Mouse (Mus musculus): Measurements from ENCODE around the gene Atp11a. TPM values are rescaled to one million over a fixed set of nuclear protein-coding genes. Genes with fewer than 3 reads are reported as not detected.

Atp11a gene
- total RNA-seq, 1 experiment, result 65.9 TPM

GRCm38 (mm10) chr8:12785508-12785907 is 28.7 kb downstream of the Atp11a start:
- TF ChIP-seq HCFC1 (IDR thresholded peaks at IDR 0.05; ENCODE audit: borderline replicate concordance, insufficient read depth, low read length) (no peak), ZC3H11A (IDR thresholded peaks at IDR 0.05; ENCODE audit: borderline replicate concordance, low read depth, low read length) (no peak), CHD2 (IDR thresholded peaks at IDR 0.05; ENCODE audit: low read depth, low read length) (no peak), MAFK (IDR thresholded peaks at IDR 0.05; ENCODE audit: insufficient read depth, low read depth, low read length) (no peak), ZNF384 (IDR thresholded peaks at IDR 0.05; ENCODE audit: low read depth, low read length) (no peak)
- Histone ChIP-seq H3K27ac (ENCODE audit: insufficient read depth, low read depth, low read length, poor library complexity, severe bottlenecking) (no peak overlapping the region), H3K36me3 (ENCODE audit: control insufficient read depth, insufficient read depth, low read length, poor library complexity, severe bottlenecking) (no peaks in the 10 kb centered on the region; the same call in 1 of the 2 replicates), H3K4me1 (ENCODE audit: control insufficient read depth in 2 of 2, insufficient read depth in 2 of 2, low read length in 2 of 2, poor library complexity in 1 of 2) (peaks cover 0 to 10% of the 10 kb centered on the region in 2 experiments; a peak in 1 of 4 replicates), H3K9ac (ENCODE audit: insufficient read depth, low read depth, low read length, poor library complexity, severe bottlenecking) (no peak overlapping the region), H3K9me3 (ENCODE audit: control insufficient read depth, insufficient read depth, low read depth, low read length) (no peaks in the 10 kb centered on the region), H3K4me3 (ENCODE audit: insufficient read depth in 1 of 2, low read depth in 1 of 2, low read length in 2 of 2, poor library complexity in 1 of 2, severe bottlenecking in 1 of 2) (no peak overlapping the region)
- in situ Hi-C loops (cut with MboI; ENCODE audit: low sequenced_read_pairs in 2 of 2, unreplicated experiment in 2 of 2), result no loop called here
- DNase-seq (ENCODE audit: low read depth, low spot score), result no peak

DNA sequence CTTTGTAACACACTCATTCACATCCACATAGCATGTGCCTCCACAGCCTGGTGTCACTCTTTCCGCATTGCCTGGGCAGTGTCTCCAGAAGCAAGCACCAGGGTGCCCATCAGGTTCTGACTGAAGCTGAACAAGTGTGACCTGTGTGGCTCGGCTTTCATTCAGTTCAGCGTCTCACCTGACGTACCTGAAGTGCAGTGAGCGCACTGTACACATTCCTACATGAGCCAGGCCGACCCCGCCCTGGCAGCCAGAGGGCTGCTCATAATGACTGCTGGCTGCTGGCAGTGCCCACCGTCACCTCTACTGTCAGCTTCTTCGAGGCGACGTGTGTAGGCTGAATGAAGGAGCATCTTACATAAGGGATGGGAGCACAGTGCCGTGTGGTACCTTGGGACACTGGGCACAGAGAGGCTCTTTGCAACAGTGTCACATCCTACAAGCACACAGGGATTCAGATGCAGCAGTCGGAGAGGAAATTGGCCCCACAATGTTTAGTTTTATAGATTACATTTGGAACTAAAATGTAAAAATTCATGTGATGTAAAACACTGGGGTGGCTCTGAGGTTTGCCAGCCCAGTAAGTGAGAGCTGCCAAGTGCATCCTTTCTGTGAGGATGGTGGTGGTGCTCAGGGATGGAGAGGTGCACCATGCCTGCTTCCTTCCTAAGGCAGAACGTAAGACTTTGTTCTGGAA is 29.6 kb downstream of the Atp11a start:
- DNase-seq (ENCODE audit: low read depth, low spot score), result no peak
- Histone ChIP-seq H3K4me1 (ENCODE audit: control insufficient read depth in 2 of 2, insufficient read depth in 2 of 2, low read length in 2 of 2, poor library complexity in 1 of 2) (peaks cover 0 to 10% of the 10 kb centered on the region in 2 experiments; a peak in 1 of 4 replicates), H3K36me3 (ENCODE audit: control insufficient read depth, insufficient read depth, low read length, poor library complexity, severe bottlenecking) (no peaks in the 10 kb centered on the region; the same call in 1 of the 2 replicates), H3K9ac (ENCODE audit: insufficient read depth, low read depth, low read length, poor library complexity, severe bottlenecking) (no peak overlapping the region), H3K4me3 (ENCODE audit: insufficient read depth in 1 of 2, low read depth in 1 of 2, low read length in 2 of 2, poor library complexity in 1 of 2, severe bottlenecking in 1 of 2) (no peak overlapping the region), H3K9me3 (ENCODE audit: control insufficient read depth, insufficient read depth, low read depth, low read length) (no peaks in the 10 kb centered on the region), H3K27ac (ENCODE audit: insufficient read depth, low read depth, low read length, poor library complexity, severe bottlenecking) (no peak overlapping the region)
- in situ Hi-C loops (cut with MboI; ENCODE audit: low sequenced_read_pairs in 2 of 2, unreplicated experiment in 2 of 2), result no loop called here
- TF ChIP-seq ZNF384 (IDR thresholded peaks at IDR 0.05; ENCODE audit: low read depth, low read length) (no peak), ZC3H11A (IDR thresholded peaks at IDR 0.05; ENCODE audit: borderline replicate concordance, low read depth, low read length) (no peak), HCFC1 (IDR thresholded peaks at IDR 0.05; ENCODE audit: borderline replicate concordance, insufficient read depth, low read length) (no peak), CHD2 (IDR thresholded peaks at IDR 0.05; ENCODE audit: low read depth, low read length) (no peak), MAFK (IDR thresholded peaks at IDR 0.05; ENCODE audit: insufficient read depth, low read depth, low read length) (no peak)

DNA sequence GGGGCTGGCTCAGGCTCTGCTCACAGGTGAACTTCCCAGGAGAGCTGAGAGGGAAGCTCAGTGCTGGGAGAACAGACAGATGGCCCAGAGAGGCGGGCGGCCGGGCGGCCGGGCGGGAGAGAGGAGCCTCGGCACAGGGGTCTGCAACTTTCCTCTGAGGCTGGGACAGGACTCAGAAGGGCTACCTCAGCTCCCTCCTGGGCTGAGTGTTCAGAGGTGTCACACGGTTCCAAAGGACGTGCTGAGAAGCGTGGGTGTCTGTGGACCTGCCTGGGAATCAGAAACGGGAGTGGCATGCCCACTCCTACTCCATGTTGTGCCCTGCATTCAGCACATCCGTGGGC is 30.1 kb downstream of the Atp11a start:
- Histone ChIP-seq H3K4me3 (ENCODE audit: insufficient read depth in 1 of 2, low read depth in 1 of 2, low read length in 2 of 2, poor library complexity in 1 of 2, severe bottlenecking in 1 of 2) (no peak overlapping the region), H3K36me3 (ENCODE audit: control insufficient read depth, insufficient read depth, low read length, poor library complexity, severe bottlenecking) (no peaks in the 10 kb centered on the region; the same call in 1 of the 2 replicates), H3K27ac (ENCODE audit: insufficient read depth, low read depth, low read length, poor library complexity, severe bottlenecking) (no peak overlapping the region), H3K9ac (ENCODE audit: insufficient read depth, low read depth, low read length, poor library complexity, severe bottlenecking) (no peak overlapping the region), H3K9me3 (ENCODE audit: control insufficient read depth, insufficient read depth, low read depth, low read length) (no peaks in the 10 kb centered on the region), H3K4me1 (ENCODE audit: control insufficient read depth in 2 of 2, insufficient read depth in 2 of 2, low read length in 2 of 2, poor library complexity in 1 of 2) (peaks cover 0 to 10% of the 10 kb centered on the region in 2 experiments; a peak in 1 of 4 replicates)
- in situ Hi-C loops (cut with MboI; ENCODE audit: low sequenced_read_pairs in 2 of 2, unreplicated experiment in 2 of 2), result no loop called here
- no peak for DNase-seq (ENCODE audit: low read depth, low spot score)
- TF ChIP-seq HCFC1 (IDR thresholded peaks at IDR 0.05; ENCODE audit: borderline replicate concordance, insufficient read depth, low read length), result no peak
- no peak for TF ChIP-seq MAFK (IDR thresholded peaks at IDR 0.05; ENCODE audit: insufficient read depth, low read depth, low read length)
- TF ChIP-seq ZC3H11A (IDR thresholded peaks at IDR 0.05; ENCODE audit: borderline replicate concordance, low read depth, low read length), result no peak
- TF ChIP-seq ZNF384 (IDR thresholded peaks at IDR 0.05; ENCODE audit: low read depth, low read length), result no peak
- TF ChIP-seq CHD2 (IDR thresholded peaks at IDR 0.05; ENCODE audit: low read depth, low read length), result no peak

- Histone ChIP-seq H3K4me1 (ENCODE audit: control insufficient read depth in 2 of 2, insufficient read depth in 2 of 2, low read length in 2 of 2, poor library complexity in 1 of 2) (peaks cover 0 to 10% of the 10 kb centered on the region in 2 experiments; a peak in 1 of 4 replicates), H3K9me3 (ENCODE audit: control insufficient read depth, insufficient read depth, low read depth, low read length) (no peaks in the 10 kb centered on the region), H3K36me3 (ENCODE audit: control insufficient read depth, insufficient read depth, low read length, poor library complexity, severe bottlenecking) (no peaks in the 10 kb centered on the region; the same call in 1 of the 2 replicates), H3K4me3 (ENCODE audit: insufficient read depth in 1 of 2, low read depth in 1 of 2, low read length in 2 of 2, poor library complexity in 1 of 2, severe bottlenecking in 1 of 2) (no peak overlapping the region), H3K27ac (ENCODE audit: insufficient read depth, low read depth, low read length, poor library complexity, severe bottlenecking) (no peak overlapping the region), H3K9ac (ENCODE audit: insufficient read depth, low read depth, low read length, poor library complexity, severe bottlenecking) (no peak overlapping the region)
- DNase-seq (ENCODE audit: low read depth, low spot score), result no peak
- in situ Hi-C loops (cut with MboI; ENCODE audit: low sequenced_read_pairs in 2 of 2, unreplicated experiment in 2 of 2), result no loop called here
- TF ChIP-seq ZNF384 (IDR thresholded peaks at IDR 0.05; ENCODE audit: low read depth, low read length) (no peak), CHD2 (IDR thresholded peaks at IDR 0.05; ENCODE audit: low read depth, low read length) (no peak), HCFC1 (IDR thresholded peaks at IDR 0.05; ENCODE audit: borderline replicate concordance, insufficient read depth, low read length) (no peak), MAFK (IDR thresholded peaks at IDR 0.05; ENCODE audit: insufficient read depth, low read depth, low read length) (no peak), ZC3H11A (IDR thresholded peaks at IDR 0.05; ENCODE audit: borderline replicate concordance, low read depth, low read length) (no peak)
Measured at GRCm38 (mm10) chr8:12787427-12787826, 30.6 kb downstream of the Atp11a start.
